Mouse (Mus musculus) cerebellum, adult 8-10 months (tissue): ENCODE data around the gene Gm10974.

ENCODE experiments used
- DNase-seq: peaks from one replicate; pipeline ENCODE4 v3.0.0; 2022

Gene Gm10974

DNA sequence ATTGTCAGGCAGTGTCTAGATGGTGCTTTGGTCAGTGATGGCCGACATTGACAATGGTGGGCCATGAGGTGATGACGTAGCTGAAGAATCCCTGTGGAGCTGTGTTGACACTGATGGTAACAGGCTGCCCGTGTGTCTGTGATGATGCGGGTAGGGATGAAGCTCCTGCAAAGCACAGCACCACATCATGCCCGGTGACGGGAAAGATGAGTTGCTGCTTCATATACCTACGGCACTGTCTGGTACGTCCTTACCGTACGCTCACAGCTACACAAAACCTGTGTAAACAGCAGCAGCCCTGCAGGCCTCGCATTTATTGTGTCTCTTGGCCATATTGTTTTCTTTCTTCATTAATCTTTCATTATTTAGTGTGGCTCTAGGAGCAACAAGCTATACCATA, 1.2 kb upstream of the Gm10974 start:
- no peak for DNase-seq

- no peak for DNase-seq
These were observed 294 bp upstream of the Gm10974 start for GRCm38 (mm10) chr7:66365411-66365810.

DNA sequence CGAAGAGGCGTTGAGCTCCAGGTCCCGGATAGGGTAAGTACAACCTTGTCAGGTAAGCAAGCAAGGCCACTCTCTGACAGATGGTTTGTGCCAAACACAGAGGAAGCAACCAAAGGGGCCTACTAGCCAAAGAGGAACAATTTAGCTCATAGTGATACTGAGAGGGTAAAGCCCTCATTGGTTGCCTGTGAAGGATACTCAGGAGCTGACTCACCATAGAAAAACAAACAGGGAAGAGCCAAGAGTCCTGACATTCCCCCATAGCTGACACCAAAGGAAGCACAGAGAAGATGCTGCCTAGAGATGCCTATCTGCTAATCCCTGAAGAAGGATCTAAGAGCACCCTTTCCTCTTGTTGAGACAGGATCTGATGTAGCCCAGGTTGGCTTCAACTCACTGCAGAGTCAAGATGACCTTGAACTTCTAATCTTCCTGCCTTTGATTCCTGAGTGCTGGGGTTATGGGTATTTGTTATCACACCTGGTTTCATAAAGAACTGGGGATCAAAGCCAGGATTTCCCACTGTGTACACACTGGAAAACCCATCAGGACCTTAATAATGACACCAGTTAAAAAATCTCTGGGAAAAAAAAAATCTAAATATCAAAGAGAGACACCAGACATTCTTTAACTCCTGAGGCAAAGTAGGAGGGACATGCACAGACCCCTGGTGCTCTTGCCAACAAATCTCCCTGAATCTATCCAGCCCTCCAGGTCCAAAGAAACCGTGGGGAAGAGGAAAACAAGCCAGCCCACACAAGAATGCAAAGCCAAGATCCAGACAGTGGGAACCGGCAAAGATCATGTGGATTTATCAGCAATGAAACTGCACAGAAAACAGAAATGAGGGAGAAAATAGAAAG, 3.6 kb downstream of the Gm10974 start:
- no peak for DNase-seq

DNA sequence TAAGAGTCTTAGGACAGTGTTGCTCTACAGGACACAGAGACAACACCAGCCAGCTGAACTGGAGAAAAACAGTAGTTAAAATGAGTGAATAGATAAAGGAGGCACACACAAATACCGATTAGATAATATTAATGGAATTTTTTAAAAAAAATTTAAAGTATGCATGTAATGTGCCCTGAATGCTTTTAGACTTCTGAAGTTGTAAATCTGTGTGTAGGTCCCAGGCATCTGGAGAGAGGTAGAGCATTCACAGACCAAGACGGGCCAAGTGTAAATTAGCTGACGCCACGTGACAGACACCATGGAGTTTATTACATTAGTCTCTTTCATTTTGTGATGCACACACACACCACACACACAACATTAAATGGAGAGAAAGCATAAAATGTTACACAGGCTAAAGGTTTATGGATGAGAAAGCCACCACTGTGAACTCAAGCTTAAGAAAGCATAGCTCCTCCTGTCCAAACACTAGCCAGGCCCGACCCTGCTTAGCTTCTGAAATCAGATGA, 4.3 kb downstream of the Gm10974 start:
- no peak for DNase-seq

GRCm38 (mm10) chr7:66370970-66371369, 5.3 kb downstream of the Gm10974 start:
- no peak for DNase-seq

DNA sequence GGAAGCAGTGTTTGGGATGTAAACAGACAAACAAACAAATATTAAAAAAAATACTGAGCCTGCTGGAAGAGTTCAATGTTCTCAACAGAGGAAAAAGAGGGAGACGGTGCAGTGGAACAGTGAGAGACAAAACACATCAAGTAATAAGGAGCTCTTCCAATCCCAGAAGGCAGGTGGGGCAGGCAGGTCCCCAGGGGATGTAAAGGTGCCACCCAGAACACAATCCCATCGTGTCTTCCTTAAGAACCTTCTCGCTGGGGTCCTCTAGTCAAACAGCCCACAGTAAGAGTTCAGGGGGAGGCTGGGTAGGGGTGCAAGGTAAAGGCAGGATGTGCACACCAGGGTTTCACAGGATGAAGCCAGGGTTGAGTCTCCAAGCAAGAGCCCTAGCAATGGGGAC, 7.7 kb downstream of the Gm10974 start:
- no peak for DNase-seq

GRCm38 (mm10) chr7:66375736-66376135, 10.0 kb downstream of the Gm10974 start:
- no peak for DNase-seq

- no peak for DNase-seq
These were observed 10.9 kb downstream of the Gm10974 start for GRCm38 (mm10) chr7:66376560-66376959.

DNA sequence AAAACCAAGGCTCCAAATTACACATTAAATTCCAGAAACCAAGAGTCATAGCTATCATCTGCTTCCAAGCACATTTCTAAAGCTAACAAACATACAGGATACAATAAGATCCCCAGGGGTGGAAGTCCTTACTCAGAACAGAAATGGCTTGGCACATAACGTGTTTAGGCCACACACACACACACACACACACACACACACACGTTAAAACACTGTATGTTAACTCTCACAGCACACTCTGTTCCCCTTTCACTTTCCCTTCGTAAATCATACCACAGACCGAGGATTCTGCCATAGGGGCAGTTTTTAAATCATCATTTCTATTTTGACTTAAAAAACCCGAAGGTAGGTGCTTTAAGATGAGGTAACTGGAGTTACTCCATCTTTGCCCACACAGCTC, 18.5 kb downstream of the Gm10974 start:
- DNase-seq: no peak

DNA sequence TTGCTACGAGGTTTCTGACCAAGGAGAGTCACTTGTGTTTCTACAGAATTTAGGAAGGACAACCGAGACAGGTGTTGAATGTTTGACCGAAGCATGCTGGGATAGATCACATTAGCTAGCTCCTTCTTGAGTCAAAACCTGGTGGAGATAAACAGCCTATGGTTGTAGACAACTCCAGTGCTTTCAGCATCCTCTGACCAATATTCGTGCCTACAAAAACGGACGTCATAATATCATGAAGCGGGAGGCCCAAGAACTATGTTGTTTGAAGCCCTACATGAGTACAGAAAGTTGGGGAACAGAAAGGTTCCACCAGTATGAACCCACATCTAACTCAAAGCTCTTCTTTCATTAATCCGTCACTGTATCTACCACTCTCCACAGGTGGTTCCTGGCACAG, 19.2 kb downstream of the Gm10974 start:
- no peak for DNase-seq

DNA sequence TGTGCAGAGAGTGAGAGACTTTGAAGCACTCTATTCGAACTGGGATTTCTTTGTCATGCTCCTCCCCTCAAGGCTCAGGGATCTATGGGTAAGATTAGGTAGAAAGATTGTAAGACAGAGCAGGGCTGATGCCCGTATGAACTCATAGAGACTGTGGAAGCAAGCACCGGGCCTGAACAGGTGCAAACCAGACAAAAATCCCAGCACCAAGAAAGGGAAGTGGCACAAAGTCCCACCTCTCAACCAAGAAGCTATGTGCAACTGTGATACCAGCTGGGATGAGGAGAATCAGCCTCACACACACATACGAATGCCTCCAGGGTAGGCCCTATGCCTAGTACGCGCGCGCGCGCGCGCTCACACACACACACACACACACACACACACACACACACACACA, 20.1 kb downstream of the Gm10974 start:
- no peak for DNase-seq

- no peak for DNase-seq
These were observed 20.7 kb downstream of the Gm10974 start for GRCm38 (mm10) chr7:66386411-66386810.

- DNase-seq: no peak
These were observed 21.7 kb downstream of the Gm10974 start for GRCm38 (mm10) chr7:66387419-66387812.

GRCm38 (mm10) chr7:66387813-66388521, 22.3 kb downstream of the Gm10974 start, which contains the start of gene Lrrk1:
Gene Lrrk1, minus strand, starts transcription at chr7:66388350.
- no peak for DNase-seq

DNA sequence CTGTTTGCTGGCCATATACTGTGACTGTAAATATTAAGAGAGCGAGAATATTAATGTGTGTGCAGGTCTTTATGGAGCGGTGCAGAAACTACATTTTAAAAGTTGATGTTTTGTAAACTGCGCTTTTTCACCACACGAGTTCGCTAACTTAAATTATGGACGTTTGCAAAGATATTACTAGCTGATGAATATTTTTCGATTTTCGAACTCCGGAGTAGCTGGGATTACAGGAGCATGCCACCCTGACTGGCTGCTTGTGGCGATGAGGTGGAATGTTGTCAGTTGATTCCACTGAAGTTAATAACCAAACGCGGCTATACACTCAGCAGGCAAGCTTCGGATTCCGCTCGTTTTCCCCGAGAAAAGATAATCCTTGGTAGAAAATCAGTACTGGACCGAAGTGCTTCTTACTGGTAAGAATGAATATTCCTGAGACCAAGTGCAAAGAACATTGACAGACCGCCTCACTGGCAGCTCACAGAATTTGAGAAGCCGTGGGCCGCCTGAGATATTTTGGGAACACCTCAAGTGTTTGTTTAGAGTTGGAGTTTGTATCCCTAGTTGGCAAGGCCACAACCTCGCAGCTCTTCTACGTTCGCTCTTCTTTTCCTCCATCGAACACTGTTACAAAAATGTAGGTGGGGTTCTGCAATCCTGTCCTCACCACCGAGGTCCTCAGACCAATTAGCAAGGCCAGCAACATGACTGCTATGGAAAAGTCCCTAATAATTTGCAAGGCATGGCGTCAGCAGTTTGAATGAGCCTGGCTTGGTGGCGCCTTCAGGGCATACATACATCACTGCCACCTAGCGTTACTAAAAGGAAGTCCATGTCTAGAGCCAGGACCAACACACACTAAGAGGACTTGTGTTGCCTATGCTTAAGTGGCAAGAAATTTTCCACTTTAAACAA, 23.2 kb downstream of the Gm10974 start:
- DNase-seq: peak; percentile 39

- DNase-seq: no peak
These were observed 31.6 kb downstream of the Gm10974 start for GRCm38 (mm10) chr7:66397288-66397687.

DNA sequence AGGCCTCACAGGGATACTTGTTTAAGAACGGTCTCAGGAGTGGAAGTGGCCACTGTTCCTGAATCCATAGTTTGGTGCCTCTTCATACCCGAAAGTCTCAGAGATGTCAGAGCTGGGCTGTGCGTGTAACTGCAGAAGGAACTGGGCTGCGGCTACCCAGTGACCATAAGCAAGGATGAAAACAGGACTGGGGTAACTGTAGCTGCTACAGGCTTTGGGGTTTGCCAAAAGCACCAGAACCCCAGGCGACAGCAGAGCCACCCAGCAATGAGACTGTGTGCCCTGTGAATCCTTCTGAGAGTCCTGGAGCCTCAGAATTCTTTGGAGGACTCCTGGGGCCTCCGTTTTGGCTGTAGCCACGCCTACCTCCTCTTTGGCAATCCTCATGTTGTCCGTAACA, 35.9 kb downstream of the Gm10974 start:
- no peak for DNase-seq

DNA sequence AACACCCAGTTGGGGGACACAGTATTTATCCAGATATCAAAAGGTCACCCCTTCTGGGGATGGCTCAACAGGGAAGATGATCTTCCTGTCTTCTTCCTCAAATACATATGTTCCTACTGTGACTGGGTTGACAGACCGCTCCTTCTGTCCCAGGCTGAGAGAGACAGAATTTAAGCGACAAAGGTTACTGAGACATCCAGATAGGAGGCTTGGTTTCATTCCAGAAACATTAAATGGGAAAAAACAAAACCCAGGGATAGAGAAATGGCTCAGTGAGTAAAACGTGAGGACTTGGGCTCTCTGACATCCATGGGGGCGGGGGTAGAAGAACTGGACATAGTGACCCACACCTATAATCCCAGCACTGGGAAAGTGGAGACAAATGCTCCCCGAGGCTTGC, 37.2 kb downstream of the Gm10974 start:
- DNase-seq: no peak

DNA sequence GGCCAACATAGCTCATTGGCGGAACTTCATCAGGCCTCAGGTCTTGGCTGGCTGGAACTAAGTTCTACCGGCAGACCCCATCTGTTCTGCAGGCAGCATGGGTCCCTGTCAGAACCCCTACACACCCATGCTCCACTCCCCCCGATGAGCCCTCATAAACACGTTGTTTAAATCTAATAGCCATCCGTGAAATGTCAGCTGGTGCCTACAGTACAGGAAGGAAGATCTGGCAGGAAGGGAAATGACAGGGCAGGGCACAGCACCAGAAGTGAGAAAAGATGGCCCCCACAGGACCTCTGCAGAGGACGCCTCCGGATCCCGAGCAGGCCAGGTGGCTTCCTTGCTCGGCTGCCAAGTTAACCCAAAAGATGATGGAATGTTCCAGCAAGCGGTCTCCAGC, 38.4 kb downstream of the Gm10974 start:
- DNase-seq: no peak

DNA sequence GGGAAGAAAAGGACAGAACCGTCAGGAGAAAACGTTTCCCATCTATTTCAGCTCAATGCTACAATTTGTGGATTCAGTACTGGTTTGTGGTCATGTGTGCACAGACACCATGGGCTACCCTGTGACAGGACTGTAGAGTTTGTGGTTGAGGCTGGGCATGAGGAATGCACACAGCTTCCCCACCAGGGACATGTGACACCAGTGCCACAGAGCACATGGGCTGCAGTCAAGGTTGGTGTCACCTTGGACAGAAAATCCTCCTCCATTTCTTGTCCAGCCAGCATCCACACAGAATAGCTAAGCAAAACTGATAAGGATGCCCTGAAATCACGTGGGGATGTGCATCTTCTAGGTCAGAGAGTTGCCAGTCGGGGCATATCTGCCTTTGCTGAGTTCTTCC, 39.1 kb downstream of the Gm10974 start:
- DNase-seq: no peak

- no peak for DNase-seq
These were observed 39.8 kb downstream of the Gm10974 start for GRCm38 (mm10) chr7:66405541-66405940.

GRCm38 (mm10) chr7:66405951-66406721, 40.4 kb downstream of the Gm10974 start:
- no peak for DNase-seq
